Mouse (Mus musculus) testis, postnatal 10 days (tissue): Measurements from ENCODE around the gene Arl4a.

Experiments
- DNase-seq: peaks from one replicate; pipeline ENCODE4 v3.0.0; 2021; ENCODE audit warnings: low spot score

The Arl4a gene

GRCm38 (mm10) chr12:40037876-40038463 is at the start of gene Arl4a:
Gene Arl4a, minus strand, starts transcription at chr12:40038025.
- DNase-seq = peak; percentile 96

DNA sequence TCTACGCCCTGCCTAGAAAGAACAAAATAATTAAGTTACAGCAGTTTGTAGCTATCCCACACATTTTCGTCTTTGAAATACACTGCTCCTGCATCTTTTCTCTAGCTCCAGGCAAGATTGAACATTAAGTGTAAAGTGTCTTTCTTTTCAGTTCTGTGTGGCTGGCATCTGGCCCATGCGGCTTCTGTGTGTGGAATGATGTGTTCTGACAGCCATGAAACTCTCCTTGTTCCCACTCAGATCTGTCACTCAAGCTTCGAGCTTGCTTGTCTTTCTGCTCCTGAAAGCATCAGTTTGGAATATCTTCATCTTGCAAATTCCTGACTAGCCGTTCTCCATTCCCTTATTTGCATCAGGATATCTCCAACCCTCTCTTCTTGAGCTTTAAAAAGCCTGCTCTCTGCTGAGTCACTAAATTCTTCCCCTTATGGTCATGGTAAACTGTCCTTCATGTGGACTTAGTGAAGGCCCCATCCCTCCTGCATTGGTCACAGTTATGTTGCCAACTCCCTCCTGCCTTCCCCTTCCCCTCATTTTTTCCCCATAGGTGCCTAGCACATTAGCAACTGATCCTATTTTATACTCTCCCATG is 48.0 kb upstream of the Arl4a start:
- DNase-seq = no peak

GRCm38 (mm10) chr12:40082453-40083238 is 44.8 kb upstream of the Arl4a start:
- no peak for DNase-seq

- no peak for DNase-seq
These were observed 44.2 kb upstream of the Arl4a start for GRCm38 (mm10) chr12:40082048-40082447.

GRCm38 (mm10) chr12:40073660-40074059 is 35.8 kb upstream of the Arl4a start:
- no peak for DNase-seq

- DNase-seq = no peak
These were observed 9.2 kb upstream of the Arl4a start for GRCm38 (mm10) chr12:40047024-40047423.

DNA sequence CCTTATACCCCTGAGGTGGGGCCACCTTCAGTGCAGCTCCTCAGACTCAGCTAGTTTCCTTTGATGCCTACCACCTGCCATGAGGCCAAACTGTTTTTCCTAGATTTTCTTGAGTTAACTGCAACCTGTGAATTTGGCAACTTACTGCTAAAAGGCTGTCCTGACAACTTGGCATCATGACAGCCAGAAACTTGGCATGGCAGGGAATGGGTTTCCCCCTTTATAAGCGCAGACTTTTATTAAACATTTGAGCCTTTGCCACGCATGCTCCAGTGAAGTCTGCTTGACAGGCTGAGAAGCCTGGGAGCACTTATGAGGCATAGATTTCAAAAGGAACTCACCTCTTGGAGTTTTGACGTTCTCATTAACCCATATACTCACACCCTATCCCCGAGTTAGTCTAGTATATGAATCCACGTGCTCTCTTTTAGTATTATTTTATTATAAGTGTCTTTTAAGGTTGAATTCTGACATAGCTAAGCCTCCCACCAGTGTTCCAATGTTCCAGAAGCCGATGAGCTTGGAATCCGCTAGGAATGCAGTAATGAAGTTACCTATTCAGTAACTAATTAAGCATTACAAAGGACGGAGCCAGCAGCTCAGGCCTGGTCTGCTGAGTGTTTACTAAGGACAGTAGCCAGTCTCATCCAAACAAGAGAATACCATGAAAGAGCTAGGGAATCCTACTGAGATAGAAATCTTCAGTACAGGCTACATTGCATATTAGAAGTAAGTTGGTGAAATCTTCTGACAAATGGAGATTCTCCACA is 6.2 kb upstream of the Arl4a start:
- no peak for DNase-seq

DNA sequence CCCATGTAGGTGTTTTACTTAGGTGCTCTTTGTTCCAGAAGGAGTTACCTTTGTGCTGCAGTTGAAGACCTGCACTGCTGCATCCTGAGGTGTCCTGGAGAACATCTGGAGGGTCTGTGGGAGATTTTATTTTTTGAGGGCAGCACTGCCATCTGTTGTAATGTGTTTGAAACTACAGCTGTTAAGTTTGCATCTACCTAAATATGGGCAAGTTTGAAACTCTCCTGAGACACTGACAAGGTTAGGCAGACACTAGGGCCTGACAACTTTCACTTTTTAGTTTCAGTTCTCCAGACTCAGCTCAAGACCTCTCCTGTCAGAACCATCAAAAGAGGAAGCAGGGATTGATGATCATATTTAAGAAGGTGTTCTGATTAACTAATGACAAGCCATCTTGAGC is 2.2 kb upstream of the Arl4a start:
- no peak for DNase-seq

DNA sequence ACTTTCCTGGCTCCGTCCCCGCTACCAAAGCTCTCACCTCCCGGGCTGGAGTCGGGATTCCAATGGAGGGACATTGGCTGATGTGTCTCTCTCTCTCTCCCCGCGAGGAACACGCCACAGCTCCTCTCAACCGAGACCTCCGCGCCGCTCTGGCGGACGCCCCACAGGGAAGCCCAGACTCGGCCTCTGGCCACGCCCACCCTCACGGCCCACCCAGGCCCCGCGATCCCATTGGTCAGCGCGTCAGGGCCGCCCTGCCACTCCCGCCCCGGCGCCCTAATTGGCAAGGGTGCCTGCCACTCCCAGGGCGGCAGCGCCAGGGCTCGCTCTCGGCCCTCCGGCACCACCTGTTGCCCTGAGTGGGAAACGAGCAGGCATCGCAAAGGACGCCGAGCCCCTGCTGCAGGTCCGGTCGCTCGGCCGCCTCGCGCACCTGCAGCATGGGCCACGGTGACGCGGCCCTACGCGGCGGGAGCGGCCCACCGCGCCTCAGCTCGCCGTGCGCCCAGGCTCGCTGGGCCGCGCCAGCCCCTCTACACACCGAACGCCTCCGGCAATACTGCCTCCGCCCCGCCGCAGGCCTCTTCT is 505 bp downstream of the Arl4a start:
- DNase-seq = peak; percentile 99

- peak; percentile 41 for DNase-seq
These were observed 1.2 kb downstream of the Arl4a start for GRCm38 (mm10) chr12:40036666-40037065.

DNA sequence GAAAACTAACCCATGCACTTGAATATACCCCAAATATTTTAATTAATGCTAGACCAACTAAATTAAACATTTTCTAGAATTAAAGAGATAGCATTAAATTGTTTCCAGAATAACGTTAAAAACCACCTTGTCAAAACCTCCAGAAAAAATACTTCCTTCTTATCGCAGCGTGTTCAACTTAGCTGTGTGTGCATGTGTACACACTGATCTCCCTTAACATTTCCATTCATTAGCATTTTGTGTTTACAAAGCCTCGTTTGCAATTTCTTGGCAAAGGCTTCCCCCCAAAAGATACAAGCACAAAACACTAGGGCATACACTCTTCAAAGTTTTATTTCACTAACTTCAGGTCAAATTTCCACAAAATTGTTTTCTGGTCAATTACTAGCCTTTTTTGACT is 2.3 kb downstream of the Arl4a start:
- DNase-seq = no peak

GRCm38 (mm10) chr12:40029201-40029600 is 8.6 kb downstream of the Arl4a start:
- no peak for DNase-seq

DNA sequence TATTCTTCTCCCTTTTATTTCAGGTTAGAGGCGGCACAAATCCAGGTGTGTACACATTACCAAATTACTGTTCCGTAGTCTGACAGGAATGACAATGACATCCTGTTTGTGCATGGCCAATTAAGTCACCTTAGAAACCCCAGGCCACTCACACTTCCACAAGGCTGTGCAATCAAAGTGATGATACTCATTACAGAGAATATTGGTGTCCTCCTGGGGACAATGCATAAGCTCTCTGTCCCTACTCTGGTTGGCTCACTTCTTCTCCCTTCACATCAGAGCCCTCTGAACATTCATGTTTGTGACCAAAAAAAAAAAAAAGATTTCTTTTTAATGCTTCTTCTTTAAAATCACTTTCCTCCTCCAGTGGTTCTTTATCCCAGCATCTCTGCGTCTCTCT is 10.0 kb downstream of the Arl4a start:
- DNase-seq = no peak

GRCm38 (mm10) chr12:40027444-40027843 is 10.4 kb downstream of the Arl4a start:
- DNase-seq = no peak

GRCm38 (mm10) chr12:40023918-40024317 is 13.9 kb downstream of the Arl4a start:
- DNase-seq = no peak

- DNase-seq = no peak
These were observed 14.7 kb downstream of the Arl4a start for GRCm38 (mm10) chr12:40023014-40023642.

- DNase-seq = no peak
These were observed 15.5 kb downstream of the Arl4a start for GRCm38 (mm10) chr12:40022344-40022743.

GRCm38 (mm10) chr12:40017955-40018505 is 19.8 kb downstream of the Arl4a start:
- no peak for DNase-seq

DNA sequence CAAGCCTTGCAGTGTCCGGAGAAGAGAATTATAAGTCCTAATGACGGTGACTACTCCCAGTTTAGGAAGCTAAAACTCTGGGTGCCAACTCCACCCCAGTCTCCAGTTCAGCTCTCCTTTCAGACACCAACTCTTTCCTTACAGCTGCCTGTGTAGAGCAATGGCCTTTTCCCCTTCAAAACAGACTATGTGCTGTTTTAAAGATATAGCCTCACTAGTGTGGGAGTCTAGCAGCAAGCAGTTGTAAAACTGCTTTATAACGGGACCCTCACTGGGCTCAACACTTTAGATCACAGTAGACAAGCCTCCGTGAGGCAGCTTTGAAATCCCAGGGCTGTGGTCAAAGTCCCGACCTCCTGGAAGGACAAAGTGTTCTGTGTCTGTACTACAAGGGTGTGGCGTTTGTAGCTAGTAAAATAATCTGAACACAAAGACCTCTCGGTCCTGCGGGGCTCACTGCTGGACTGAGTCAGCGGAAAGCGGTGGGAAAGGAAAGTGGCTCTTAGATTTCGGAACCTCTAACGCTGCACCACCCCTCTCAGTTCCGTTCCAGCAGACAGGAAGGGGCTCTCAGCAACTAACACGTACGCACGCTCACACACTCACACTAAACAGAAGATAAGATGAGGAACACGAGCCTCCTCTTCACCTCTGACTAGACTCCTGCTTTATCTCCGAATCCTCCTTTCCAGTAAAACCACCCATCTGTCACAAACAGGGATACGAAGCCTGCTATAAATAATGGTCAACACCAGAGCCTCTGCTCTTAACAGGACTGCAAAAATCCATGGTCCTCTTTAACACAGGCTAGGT is 21.0 kb downstream of the Arl4a start:
- DNase-seq = peak; percentile 64

- no peak for DNase-seq
These were observed 21.8 kb downstream of the Arl4a start for GRCm38 (mm10) chr12:40016068-40016467.

GRCm38 (mm10) chr12:40009866-40010265 is 28.0 kb downstream of the Arl4a start:
- DNase-seq = no peak
